Mouse (Mus musculus) embryonic facial prominence, embryonic 15.5 days (tissue): ENCODE results near the gene Frmpd3. TPM values are rescaled to one million over a fixed set of nuclear protein-coding genes. Genes with fewer than 3 reads are reported as not detected.
"Not testable (repeated sequence)": the region's sequence is repeated elsewhere in the genome, so short reads cannot be mapped to it uniquely, and the experiment has no call there.

Experiments used
- ATAC-seq: fragments of 200-750 bp; cut with Nextera tagmentation; 2 replicates; pipeline ENCODE4 v1.8.0; 2017; ENCODE audit warnings: low read depth, moderate TSS enrichment; ENCODE audit not compliant: insufficient number of reproducible peaks, low FRiP score, low TSS enrichment
- H3K27ac ChIP-seq: fragments of 300-500 bp; sonication (generic); replicated peaks from 2 replicates; pipeline ENCODE4 v1.5.1; 2015; ENCODE audit warnings: mild to moderate bottlenecking, inconsistent platforms
- H3K27me3 ChIP-seq: fragments of 300-500 bp; sonication (generic); 2 replicates; pipeline ENCODE4 v1.6.1; 2015; ENCODE audit warnings: inconsistent platforms
- H3K36me3 ChIP-seq: fragments of 300-500 bp; sonication (generic); 2 replicates; pipeline ENCODE4 v1.6.1; 2015; ENCODE audit warnings: mild to moderate bottlenecking, inconsistent platforms
- H3K4me1 ChIP-seq: fragments of 300-500 bp; sonication (generic); 2 replicates; pipeline ENCODE4 v1.6.1; 2015; ENCODE audit warnings: inconsistent platforms
- H3K4me2 ChIP-seq: fragments of 300-500 bp; sonication (generic); replicated peaks from 2 replicates; pipeline ENCODE4 v1.6.1; 2015; ENCODE audit warnings: mild to moderate bottlenecking, inconsistent platforms
- H3K4me3 ChIP-seq: fragments of 300-500 bp; sonication (generic); replicated peaks from 2 replicates; pipeline ENCODE4 v1.5.1; 2015; ENCODE audit warnings: mild to moderate bottlenecking, inconsistent platforms
- H3K9ac ChIP-seq: fragments of 300-500 bp; sonication (generic); 2 replicates; pipeline ENCODE4 v1.6.1; 2015; ENCODE audit warnings: inconsistent platforms
- H3K9me3 ChIP-seq: fragments of 300-500 bp; sonication (generic); replicated peaks from 2 replicates; pipeline ENCODE4 v1.6.1; 2016; ENCODE audit warnings: inconsistent platforms
- WGBS: fragments of 180-500 bp; shearing (Covaris S2); methylation state at CpG from one replicate; pipeline ENCODE4 v1.1.7; 2015; 5-methylcytosine and 5-hydroxymethylcytosine counted together
- polyA plus RNA-seq: library from polyadenylated mRNA; unstranded; fragments of >200 nt; fragmentation: Nextera tagmentation; extraction: Ambion mirVana; gene quantifications from 2 replicates; pipeline ENCODE4 v1.2.1, GENCODE M21; 2015

Frmpd3 gene
- polyA plus RNA-seq = 0.11 and 0.33 TPM in 2 replicates

- ATAC-seq = 0 out of 2 replicates have a peak, but pooled peaks have one; percentile 11
- 25% methylated on average over 21 of the region's 24 CpGs for WGBS
Measured at GRCm38 (mm10) chrX:140341656-140342392, at the start of gene Frmpd3. Gene Frmpd3, plus strand, starts transcription at chrX:140342263.

GRCm38 (mm10) chrX:140303731-140304130 is 38.3 kb upstream of the Frmpd3 start:
- no peak overlapping the region for H3K9ac ChIP-seq
- no peak overlapping the region for H3K4me2 ChIP-seq
- 38% methylated on average over 4 of the region's 4 CpGs for WGBS
- no peak overlapping the region for H3K27ac ChIP-seq
- no peak overlapping the region for H3K4me3 ChIP-seq
- no peaks in the 10 kb centered on the region for H3K9me3 ChIP-seq
- H3K36me3 ChIP-seq = no peaks in the 10 kb centered on the region
- no peak for ATAC-seq
- H3K4me1 ChIP-seq = no peaks in the 10 kb centered on the region
- peaks cover 11% of the 10 kb centered on the region for H3K27me3 ChIP-seq

More at GRCm38 (mm10) chrX:140341656-140342392, at the start of gene Frmpd3:
- no peak within 1 kb of the TSS for H3K27ac ChIP-seq
- H3K4me2 ChIP-seq = peak within 1 kb of the TSS; percentile 65
- H3K9ac ChIP-seq = no peak within 1 kb of the TSS
- H3K9me3 ChIP-seq = no peaks in the 10 kb centered on the region
- H3K36me3 ChIP-seq = no peaks in the 10 kb centered on the region
- H3K27me3 ChIP-seq = peaks cover 27% of the 10 kb centered on the region
- H3K4me1 ChIP-seq = peaks cover 3% of the 10 kb centered on the region; the same call in 1 of the 2 replicates
- H3K4me3 ChIP-seq = peak within 1 kb of the TSS; percentile 40

GRCm38 (mm10) chrX:140305652-140306051 is 36.4 kb upstream of the Frmpd3 start:
- no peaks in the 10 kb centered on the region for H3K36me3 ChIP-seq
- 56% methylated on average over 7 of the region's 7 CpGs for WGBS
- no peaks in the 10 kb centered on the region for H3K9me3 ChIP-seq
- H3K4me1 ChIP-seq = no peaks in the 10 kb centered on the region
- H3K4me3 ChIP-seq = no peak overlapping the region
- H3K4me2 ChIP-seq = no peak overlapping the region
- peaks cover 14% of the 10 kb centered on the region for H3K27me3 ChIP-seq
- no peak overlapping the region for H3K9ac ChIP-seq
- ATAC-seq = no peak
- H3K27ac ChIP-seq = no peak overlapping the region

GRCm38 (mm10) chrX:140317931-140318330 is 24.1 kb upstream of the Frmpd3 start:
- H3K27me3 ChIP-seq = no peaks in the 10 kb centered on the region
- H3K4me2 ChIP-seq = no peak overlapping the region
- H3K4me3 ChIP-seq = no peak overlapping the region
- WGBS = 62% methylated on average over 4 of the region's 4 CpGs
- H3K9ac ChIP-seq = no peak overlapping the region
- no peaks in the 10 kb centered on the region for H3K36me3 ChIP-seq
- H3K9me3 ChIP-seq = no peaks in the 10 kb centered on the region
- no peak for ATAC-seq
- H3K27ac ChIP-seq = no peak overlapping the region
- no peaks in the 10 kb centered on the region for H3K4me1 ChIP-seq

- no peak for ATAC-seq
- Histone ChIP-seq H3K36me3 (no peaks in the 10 kb centered on the region), H3K27ac (no peak overlapping the region), H3K4me3 (no peak overlapping the region), H3K9ac (no peak overlapping the region), H3K4me1 (no peaks in the 10 kb centered on the region), H3K9me3 (no peaks in the 10 kb centered on the region), H3K4me2 (no peak overlapping the region), H3K27me3 (no peaks in the 10 kb centered on the region)
- 67% methylated on average over 6 of the region's 6 CpGs for WGBS
Measured at GRCm38 (mm10) chrX:140319131-140319530, 22.9 kb upstream of the Frmpd3 start.

GRCm38 (mm10) chrX:140320671-140321070 is 21.4 kb upstream of the Frmpd3 start:
- 85% methylated on average over 1 of the region's 1 CpGs for WGBS
- H3K36me3 ChIP-seq, H3K9me3 ChIP-seq, H3K4me2 ChIP-seq, H3K27me3 ChIP-seq, H3K9ac ChIP-seq, H3K4me3 ChIP-seq, H3K27ac ChIP-seq, ATAC-seq, H3K4me1 ChIP-seq: not testable (repeated sequence)

- Histone ChIP-seq H3K4me1 (peaks cover 3% of the 10 kb centered on the region; the same call in 1 of the 2 replicates), H3K36me3 (no peaks in the 10 kb centered on the region), H3K27me3 (peaks cover 27% of the 10 kb centered on the region), H3K4me2 (peak overlapping the region; percentile 65), H3K9me3 (no peaks in the 10 kb centered on the region), H3K27ac (no peak overlapping the region), H3K4me3 (peak overlapping the region; percentile 40), H3K9ac (no peak overlapping the region)
- WGBS = 18% methylated on average over 22 of the region's 25 CpGs
- ATAC-seq = no peak
Measured at GRCm38 (mm10) chrX:140342393-140343163, 515 bp downstream of the Frmpd3 start.

- Histone ChIP-seq H3K9me3 (no peaks in the 10 kb centered on the region), H3K4me2 (no peak overlapping the region), H3K27me3 (peaks cover 13% of the 10 kb centered on the region), H3K36me3 (no peaks in the 10 kb centered on the region), H3K9ac (no peak overlapping the region), H3K4me1 (no peaks in the 10 kb centered on the region), H3K27ac (no peak overlapping the region), H3K4me3 (no peak overlapping the region)
- 35% methylated on average over 4 of the region's 4 CpGs for WGBS
- no peak for ATAC-seq
Measured at GRCm38 (mm10) chrX:140375628-140376027, 33.6 kb downstream of the Frmpd3 start.

GRCm38 (mm10) chrX:140399986-140400385 is 57.9 kb downstream of the Frmpd3 start:
- H3K27ac ChIP-seq = no peak overlapping the region
- no peak overlapping the region for H3K4me3 ChIP-seq
- ATAC-seq = no peak
- H3K27me3 ChIP-seq = peaks cover 4% of the 10 kb centered on the region; the same call in 1 of the 2 replicates
- no peaks in the 10 kb centered on the region for H3K9me3 ChIP-seq
- 54% methylated on average over 3 of the region's 3 CpGs for WGBS
- H3K4me2 ChIP-seq = no peak overlapping the region
- no peaks in the 10 kb centered on the region for H3K4me1 ChIP-seq
- no peak overlapping the region for H3K9ac ChIP-seq
- H3K36me3 ChIP-seq = no peaks in the 10 kb centered on the region

GRCm38 (mm10) chrX:140402904-140403303 is 60.8 kb downstream of the Frmpd3 start:
- H3K4me3 ChIP-seq = no peak overlapping the region
- 50% methylated on average over 4 of the region's 4 CpGs for WGBS
- H3K36me3 ChIP-seq = no peaks in the 10 kb centered on the region
- no peak overlapping the region for H3K4me2 ChIP-seq
- no peaks in the 10 kb centered on the region for H3K9me3 ChIP-seq
- peaks cover 4% of the 10 kb centered on the region; the same call in 1 of the 2 replicates for H3K27me3 ChIP-seq
- ATAC-seq = no peak
- H3K9ac ChIP-seq = no peak overlapping the region
- no peaks in the 10 kb centered on the region for H3K4me1 ChIP-seq
- H3K27ac ChIP-seq = no peak overlapping the region

GRCm38 (mm10) chrX:140406079-140406478 is 64.0 kb downstream of the Frmpd3 start:
- Histone ChIP-seq H3K27ac (no peak overlapping the region), H3K27me3 (0 out of 2 replicates have a peak, but pooled peaks cover 3% of the 10 kb centered on the region), H3K4me2 (no peak overlapping the region), H3K36me3 (no peaks in the 10 kb centered on the region), H3K4me3 (no peak overlapping the region), H3K9ac (no peak overlapping the region), H3K4me1 (no peaks in the 10 kb centered on the region), H3K9me3 (no peaks in the 10 kb centered on the region)
- 0 out of 2 replicates have a peak, but pooled peaks have one; percentile 34 for ATAC-seq
- WGBS = 51% methylated on average over 3 of the region's 4 CpGs
